Mouse (Mus musculus): ENCODE measurements around the gene Slit3.

Slit3 gene

GRCm38 (mm10) chr11:35582591-35582990, 461.6 kb downstream of the Slit3 start:
- no peak for DNase-seq (ENCODE audit: low spot score in 2 of 2)

- DNase-seq (ENCODE audit: low spot score in 2 of 2), result no peak
Measured at GRCm38 (mm10) chr11:35583633-35584032, 462.6 kb downstream of the Slit3 start.

GRCm38 (mm10) chr11:35587174-35587959, 466.3 kb downstream of the Slit3 start:
- DNase-seq (ENCODE audit: low spot score in 2 of 2), result peak; percentile 42 to 45

GRCm38 (mm10) chr11:35589892-35590291, 468.9 kb downstream of the Slit3 start:
- DNase-seq (ENCODE audit: low spot score in 2 of 2), result no peak

GRCm38 (mm10) chr11:35593146-35594034, 472.4 kb downstream of the Slit3 start:
- DNase-seq (ENCODE audit: low spot score in 2 of 2), result no peak

- no peak for DNase-seq (ENCODE audit: low spot score in 2 of 2)
Measured at GRCm38 (mm10) chr11:35596064-35596463, 475.0 kb downstream of the Slit3 start.

GRCm38 (mm10) chr11:35597882-35598281, 476.9 kb downstream of the Slit3 start:
- no peak for DNase-seq (ENCODE audit: low spot score in 2 of 2)

- DNase-seq (ENCODE audit: low spot score in 2 of 2), result no peak
Measured at GRCm38 (mm10) chr11:35598732-35599131, 477.7 kb downstream of the Slit3 start.

GRCm38 (mm10) chr11:35601652-35602240, 480.7 kb downstream of the Slit3 start:
- no peak for DNase-seq (ENCODE audit: low spot score in 2 of 2)

- DNase-seq (ENCODE audit: low spot score in 2 of 2), result no peak
Measured at GRCm38 (mm10) chr11:35602586-35602985, 481.6 kb downstream of the Slit3 start.

GRCm38 (mm10) chr11:35603946-35604345, 482.9 kb downstream of the Slit3 start:
- no peak for DNase-seq (ENCODE audit: low spot score in 2 of 2)

GRCm38 (mm10) chr11:35604848-35605790, 484.1 kb downstream of the Slit3 start:
- no peak for DNase-seq (ENCODE audit: low spot score in 2 of 2)

- DNase-seq (ENCODE audit: low spot score in 2 of 2), result no peak
Measured at GRCm38 (mm10) chr11:35607191-35607590, 486.2 kb downstream of the Slit3 start.

- no peak for DNase-seq (ENCODE audit: low spot score in 2 of 2)
Measured at GRCm38 (mm10) chr11:35608794-35609193, 487.8 kb downstream of the Slit3 start.

- DNase-seq (ENCODE audit: low spot score in 2 of 2), result no peak
Measured at GRCm38 (mm10) chr11:35612262-35612896, 491.4 kb downstream of the Slit3 start.

GRCm38 (mm10) chr11:35614530-35614929, 493.5 kb downstream of the Slit3 start:
- no peak for DNase-seq (ENCODE audit: low spot score in 2 of 2)

GRCm38 (mm10) chr11:35619421-35619820, 498.4 kb downstream of the Slit3 start:
- no peak for DNase-seq (ENCODE audit: low spot score in 2 of 2)

GRCm38 (mm10) chr11:35622736-35623135, 501.7 kb downstream of the Slit3 start:
- no peak for DNase-seq (ENCODE audit: low spot score in 2 of 2)

GRCm38 (mm10) chr11:35624515-35625270, 503.7 kb downstream of the Slit3 start:
- DNase-seq (ENCODE audit: low spot score in 2 of 2), result no peak

- DNase-seq (ENCODE audit: low spot score in 2 of 2), result no peak
Measured at GRCm38 (mm10) chr11:35625576-35625975, 504.6 kb downstream of the Slit3 start.

All from frontal cortex, postnatal 25 days (tissue).